Mouse (Mus musculus) layer of hippocampus, postnatal 25 days (tissue): ENCODE results near the gene Mettl17. TPM values are rescaled to one million over a fixed set of nuclear protein-coding genes. Genes with fewer than 3 reads are reported as not detected.
A peak's percentile ranks its signal among the peaks of the same experiment; 100 is the strongest.

Experiments used
- DNase-seq, 2 experiments: peaks; one replicate each; pipeline ENCODE4 v3.0.0; 2022; ENCODE audit warnings: mixed read lengths in 2 of 2, low spot score in 1 of 2; ENCODE audit errors: extremely low spot score in 1 of 2
- total RNA-seq, 2 experiments: library from RNA; stranded (reverse); gene quantifications; 2 replicates each; pipeline ENCODE4 v1.2.3; 2021

Mettl17 gene
- total RNA-seq, 2 experiments from 2014 or later: 25.2 to 38.9 TPM

- DNase-seq: no peak
These were observed 11.4 kb downstream of the Mettl17 start for GRCm38 (mm10) chr14:51896019-51896418.

GRCm38 (mm10) chr14:51896539-51897170 is 12.0 kb downstream of the Mettl17 start:
- no peak for DNase-seq

- no peak for DNase-seq
These were observed 14.7 kb downstream of the Mettl17 start for GRCm38 (mm10) chr14:51899351-51899750.

- peak; percentile 70 to 94 for DNase-seq
These were observed 18.4 kb downstream of the Mettl17 start for GRCm38 (mm10) chr14:51902806-51903710.

- DNase-seq: no peak
These were observed 19.1 kb downstream of the Mettl17 start for GRCm38 (mm10) chr14:51903782-51904181.

- no peak for DNase-seq
These were observed 20.1 kb downstream of the Mettl17 start for GRCm38 (mm10) chr14:51904706-51905105.

GRCm38 (mm10) chr14:51906102-51906501 is 21.5 kb downstream of the Mettl17 start:
- DNase-seq: no peak

GRCm38 (mm10) chr14:51911301-51911700 is 26.7 kb downstream of the Mettl17 start:
- DNase-seq: no peak

GRCm38 (mm10) chr14:51912391-51913061 is 27.9 kb downstream of the Mettl17 start:
- no peak for DNase-seq

- peak; percentile 40 to 54 for DNase-seq
These were observed 28.7 kb downstream of the Mettl17 start for GRCm38 (mm10) chr14:51913062-51913959.

- DNase-seq: peak in 1 of 2 experiments; percentile 63
These were observed 29.5 kb downstream of the Mettl17 start, which contains the start of gene Ndrg2 for GRCm38 (mm10) chr14:51913960-51914762. Gene Ndrg2 (minus strand): TSS chr14:51914158.

GRCm38 (mm10) chr14:51915030-51915429 is 30.4 kb downstream of the Mettl17 start:
- DNase-seq: no peak

GRCm38 (mm10) chr14:51916539-51916938 is 31.9 kb downstream of the Mettl17 start:
- no peak for DNase-seq

- DNase-seq: no peak
These were observed 33.5 kb downstream of the Mettl17 start, which contains the start of gene Tppp2 for GRCm38 (mm10) chr14:51918125-51918524. Gene Tppp2 (plus strand): TSS chr14:51918425.

GRCm38 (mm10) chr14:51918966-51919365 is 34.3 kb downstream of the Mettl17 start:
- DNase-seq: no peak

- peak in 1 of 2 experiments; percentile 29 for DNase-seq
These were observed 37.3 kb downstream of the Mettl17 start for GRCm38 (mm10) chr14:51921759-51922570.

- DNase-seq: no peak
These were observed 37.9 kb downstream of the Mettl17 start, which contains the start of gene Rnase13 for GRCm38 (mm10) chr14:51922571-51922865. Gene Rnase13 (minus strand): TSS chr14:51922773.

- no peak for DNase-seq
These were observed 38.3 kb downstream of the Mettl17 start for GRCm38 (mm10) chr14:51922910-51923309.
